Mouse (Mus musculus) liver, adult 2 months (tissue): ENCODE results near the gene Kif26b. TPM values are rescaled to one million over a fixed set of nuclear protein-coding genes. Genes with fewer than 3 reads are reported as not detected.

Experiments used
- DNase-seq: peaks from one replicate; pipeline ENCODE4 v3.0.0-alpha.2; 2011; ENCODE audit warnings: low read depth, low spot score; ENCODE audit errors: extremely low read depth
- H3K27ac ChIP-seq: fragments of 200-500 bp; replicated peaks from 2 replicates; pipeline ENCODE4 v1.5.1; 2012; ENCODE audit warnings: low read depth, mild to moderate bottlenecking, control low read depth, inconsistent platforms, low read length; ENCODE audit not compliant: insufficient read depth
- H3K27me3 ChIP-seq: fragments of 200-500 bp; 2 replicates; pipeline ENCODE4 v1.6.1; 2012; ENCODE audit warnings: mild to moderate bottlenecking, moderate library complexity, low read length, inconsistent platforms; ENCODE audit not compliant: control insufficient read depth, insufficient read depth
- H3K36me3 ChIP-seq: fragments of 200-500 bp; 2 replicates; pipeline ENCODE4 v1.6.1; 2012; ENCODE audit warnings: low read length, inconsistent platforms; ENCODE audit not compliant: control insufficient read depth, insufficient read depth
- H3K4me1 ChIP-seq: fragments of 200-500 bp; 2 replicates; pipeline ENCODE4 v1.6.1; 2011; ENCODE audit warnings: low read length; ENCODE audit not compliant: control insufficient read depth, insufficient read depth
- H3K4me3 ChIP-seq: fragments of 200-500 bp; 2 replicates; pipeline ENCODE4 v1.5.1; 2011; ENCODE audit warnings: low read depth, mild to moderate bottlenecking, control low read depth, low read length, moderate library complexity; ENCODE audit not compliant: insufficient read depth
- H3K79me2 ChIP-seq: fragments of 200-500 bp; 2 replicates; pipeline ENCODE4 v1.6.1; 2012; ENCODE audit warnings: inconsistent platforms, mild to moderate bottlenecking, low read length, moderate library complexity; ENCODE audit not compliant: control insufficient read depth, insufficient read depth
- H3K9ac ChIP-seq: fragments of 200-500 bp; 2 replicates; pipeline ENCODE4 v1.6.1; 2012; ENCODE audit warnings: low read depth, mild to moderate bottlenecking, control low read depth, inconsistent platforms, low read length
- CTCF ChIP-seq: fragments of 200-500 bp; IDR thresholded peaks from 2 replicates; pipeline ENCODE4 v1.5.1; 2011; ENCODE audit warnings: low read depth, low read length, control low read depth
- POLR2A ChIP-seq: fragments of 200-500 bp; IDR thresholded peaks from 2 replicates; pipeline ENCODE4 v1.6.1; 2011; ENCODE audit warnings: low read length, control low read depth; ENCODE audit not compliant: insufficient read depth; ENCODE audit errors: extremely low read depth
- WGBS: fragments of 180-500 bp; shearing (Covaris S2); methylation state at CpG from one replicate; pipeline ENCODE4 v1.1.7; 2018; 5-methylcytosine and 5-hydroxymethylcytosine counted together
- polyA plus RNA-seq: library from polyadenylated mRNA; depleted of rRNA; stranded (reverse); fragments of >200 nt; gene quantifications from 2 replicates; pipeline ENCODE4 v1.2.3, GENCODE M21; 2012
- total RNA-seq: library from RNA; depleted of rRNA; stranded (reverse); fragments of >200 nt; gene quantifications from 2 replicates; pipeline ENCODE4 v1.2.3, GENCODE M21; 2014

Gene Kif26b
- total and polyA plus RNA-seq, 2 experiments, result 0.10 to 0.28 TPM

- no peak for DNase-seq
- peak overlapping the region; percentile 37; the same call in 1 of the 2 replicates for H3K4me3 ChIP-seq
- peaks cover 5% of the 10 kb centered on the region; the same call in 1 of the 2 replicates for H3K4me1 ChIP-seq
- WGBS, result 2% methylated on average over 59 of the region's 59 CpGs
- no peaks in the 10 kb centered on the region for H3K36me3 ChIP-seq
- H3K27me3 ChIP-seq, result peaks cover 20% of the 10 kb centered on the region
- TF ChIP-seq POLR2A (no peak), CTCF (no peak)
- no peaks in the 10 kb centered on the region for H3K79me2 ChIP-seq
- H3K27ac ChIP-seq, result no peak overlapping the region
- no peak overlapping the region for H3K9ac ChIP-seq
Observed at GRCm38 (mm10) chr1:178527547-178528361, 1.2 kb upstream of the Kif26b start.

- TF ChIP-seq CTCF, result no peak
- TF ChIP-seq POLR2A, result no peak
- DNase-seq, result no peak
- peak overlapping the region; percentile 35; the same call in 1 of the 2 replicates for H3K4me3 ChIP-seq
- no peak overlapping the region for H3K9ac ChIP-seq
- H3K79me2 ChIP-seq, result no peaks in the 10 kb centered on the region
- H3K27me3 ChIP-seq, result peaks cover 20% of the 10 kb centered on the region
- peaks cover 5% of the 10 kb centered on the region; the same call in 1 of the 2 replicates for H3K4me1 ChIP-seq
- 2% methylated on average over 38 of the region's 38 CpGs for WGBS
- H3K27ac ChIP-seq, result no peak overlapping the region
- H3K36me3 ChIP-seq, result no peaks in the 10 kb centered on the region
Observed at GRCm38 (mm10) chr1:178529512-178530300, 781 bp downstream of the Kif26b start.

- Histone ChIP-seq H3K4me3 (peak overlapping the region; percentile 28; the same call in 1 of the 2 replicates), H3K27ac (no peak overlapping the region), H3K4me1 (peaks cover 5% of the 10 kb centered on the region; the same call in 1 of the 2 replicates), H3K9ac (peak overlapping the region; percentile 36; the same call in 1 of the 2 replicates), H3K79me2 (no peaks in the 10 kb centered on the region), H3K27me3 (peaks cover 20% of the 10 kb centered on the region), H3K36me3 (no peaks in the 10 kb centered on the region)
- 1% methylated on average over 62 of the region's 62 CpGs for WGBS
- DNase-seq, result peak; percentile 6
- TF ChIP-seq POLR2A (no peak), CTCF (peak; percentile 68)
Observed at GRCm38 (mm10) chr1:178530301-178531078, 1.6 kb downstream of the Kif26b start.

- no peak for DNase-seq
- Histone ChIP-seq H3K27ac (no peak overlapping the region), H3K36me3 (no peaks in the 10 kb centered on the region), H3K79me2 (no peaks in the 10 kb centered on the region), H3K9ac (no peak overlapping the region), H3K4me1 (no peaks in the 10 kb centered on the region), H3K27me3 (no peaks in the 10 kb centered on the region), H3K4me3 (no peak overlapping the region)
- no peak for TF ChIP-seq CTCF
- no peak for TF ChIP-seq POLR2A
- 80% methylated on average over 10 of the region's 10 CpGs for WGBS
Observed at GRCm38 (mm10) chr1:178540247-178540646, 11.3 kb downstream of the Kif26b start.

GRCm38 (mm10) chr1:178542415-178542814 lies 13.5 kb downstream of the Kif26b start:
- no peaks in the 10 kb centered on the region for H3K4me1 ChIP-seq
- no peak overlapping the region for H3K9ac ChIP-seq
- TF ChIP-seq POLR2A, result no peak
- TF ChIP-seq CTCF, result no peak
- no peak overlapping the region for H3K27ac ChIP-seq
- no peaks in the 10 kb centered on the region for H3K79me2 ChIP-seq
- H3K36me3 ChIP-seq, result no peaks in the 10 kb centered on the region
- no peaks in the 10 kb centered on the region for H3K27me3 ChIP-seq
- 88% methylated on average over 5 of the region's 5 CpGs for WGBS
- no peak for DNase-seq
- H3K4me3 ChIP-seq, result no peak overlapping the region
